Mouse (Mus musculus): Measurements from ENCODE around the gene Stom.
A peak's percentile ranks its signal among the peaks of the same experiment; 100 is the strongest.

Gene Stom

GRCm38 (mm10) chr2:35273536-35273935, 63.2 kb downstream of the Stom start:
- no peak for DNase-seq (ENCODE audit: low spot score in 2 of 2)

- DNase-seq (ENCODE audit: low spot score in 2 of 2), result no peak
Observed at GRCm38 (mm10) chr2:35272881-35273280, 63.9 kb downstream of the Stom start.

- no peak for DNase-seq (ENCODE audit: low spot score in 2 of 2)
Observed at GRCm38 (mm10) chr2:35271817-35272216, 65.0 kb downstream of the Stom start.

- peak in 1 of 2 experiments; percentile 67 for DNase-seq (ENCODE audit: low spot score in 2 of 2)
Observed at GRCm38 (mm10) chr2:35270531-35270984, 66.2 kb downstream of the Stom start.

- DNase-seq (ENCODE audit: low spot score in 2 of 2), result peak in 1 of 2 experiments; percentile 14
Observed at GRCm38 (mm10) chr2:35269716-35270260, 67.0 kb downstream of the Stom start.

- DNase-seq (ENCODE audit: low spot score in 2 of 2), result no peak
Observed at GRCm38 (mm10) chr2:35269136-35269535, 67.6 kb downstream of the Stom start.

GRCm38 (mm10) chr2:35267876-35268566, 68.8 kb downstream of the Stom start:
- no peak for DNase-seq (ENCODE audit: low spot score in 2 of 2)

GRCm38 (mm10) chr2:35267156-35267875, 69.5 kb downstream of the Stom start:
- DNase-seq (ENCODE audit: low spot score in 2 of 2), result no peak

- no peak for DNase-seq (ENCODE audit: low spot score in 2 of 2)
Observed at GRCm38 (mm10) chr2:35266251-35266905, 70.4 kb downstream of the Stom start.

- DNase-seq (ENCODE audit: low spot score in 2 of 2), result no peak
Observed at GRCm38 (mm10) chr2:35265775-35266174, 71.0 kb downstream of the Stom start.

- DNase-seq (ENCODE audit: low spot score in 2 of 2), result peak in 1 of 2 experiments; percentile 28
Observed at GRCm38 (mm10) chr2:35265296-35265695, 71.5 kb downstream of the Stom start.

GRCm38 (mm10) chr2:35264095-35264494, 72.7 kb downstream of the Stom start:
- DNase-seq (ENCODE audit: low spot score in 2 of 2), result no peak
